Mouse (Mus musculus): ENCODE measurements at regions not wholly inside any gene's neighbourhood (a gene's known extent, or its start where the extent isn't known, plus 50 kb on each side); places are given as distances from the start of the nearest gene placed in this dataset.

DNA sequence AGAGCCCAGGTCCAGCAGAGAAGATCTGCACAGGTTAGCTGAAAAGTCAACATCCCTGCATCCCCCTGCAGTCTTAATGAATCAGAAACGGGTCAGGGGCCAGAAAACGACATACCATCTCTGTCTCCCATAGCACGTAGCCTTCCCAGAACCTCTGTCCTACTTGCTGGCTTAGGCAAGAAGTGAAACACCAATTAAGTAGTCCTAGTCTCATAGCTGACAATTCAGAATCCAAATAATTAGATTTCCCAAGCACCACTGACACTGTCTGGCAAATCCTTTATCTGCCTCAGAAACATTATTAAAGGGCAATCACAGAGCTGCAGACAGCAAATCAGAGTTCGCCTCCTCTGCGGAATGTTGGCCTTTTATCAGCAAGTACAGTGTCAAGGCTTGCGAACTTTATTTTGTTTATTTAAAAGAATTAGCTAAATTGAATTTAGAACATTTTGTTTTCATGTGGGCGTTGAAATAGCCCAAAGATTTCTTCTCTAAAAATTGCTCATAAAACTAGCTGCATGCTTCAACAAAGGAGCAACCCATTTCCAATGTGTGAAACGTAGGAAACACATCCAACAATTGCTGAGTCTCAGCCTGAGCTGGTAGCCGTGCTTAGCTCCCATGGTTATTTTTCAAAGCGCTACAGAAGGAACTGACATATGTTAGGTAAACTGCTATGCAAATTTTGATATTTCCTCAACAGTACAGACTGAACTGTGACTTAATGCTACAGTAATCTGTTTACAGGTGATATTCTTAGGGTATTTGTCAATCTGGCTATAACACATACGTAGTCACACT lies 411.2 kb downstream of the Ipo11 start:
- DNase-seq = no peak

DNA sequence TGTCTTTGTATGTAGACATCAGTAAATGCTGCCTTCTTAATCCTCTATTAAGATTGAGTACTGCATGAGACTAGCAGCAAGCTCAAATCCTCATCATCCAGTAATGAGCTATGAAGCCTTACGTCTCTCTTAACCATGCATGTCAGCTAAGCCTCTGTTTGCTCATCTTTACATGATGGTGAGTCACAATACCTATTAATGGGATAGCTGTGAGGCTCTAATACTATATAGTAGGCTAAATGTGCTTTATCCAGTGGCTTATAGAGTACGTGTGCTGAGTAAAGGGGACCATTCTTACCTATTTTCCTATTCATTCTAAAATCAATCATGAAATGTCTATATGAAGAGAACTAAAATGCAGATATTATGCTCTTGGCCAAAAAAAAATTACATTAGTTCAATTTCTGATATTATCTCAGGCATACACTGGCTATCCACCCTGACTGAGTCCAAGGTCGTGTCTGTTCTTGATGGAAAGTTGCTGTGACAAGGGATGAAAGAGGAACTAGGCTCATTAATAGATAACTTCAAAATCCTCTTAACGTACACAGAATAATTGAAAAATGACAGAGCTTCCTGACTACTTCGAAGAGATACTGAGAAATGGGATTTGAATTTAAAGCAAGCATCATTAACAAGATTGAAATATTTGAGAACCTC lies 422.1 kb downstream of the Ipo11 start:
- DNase-seq = no peak

DNA sequence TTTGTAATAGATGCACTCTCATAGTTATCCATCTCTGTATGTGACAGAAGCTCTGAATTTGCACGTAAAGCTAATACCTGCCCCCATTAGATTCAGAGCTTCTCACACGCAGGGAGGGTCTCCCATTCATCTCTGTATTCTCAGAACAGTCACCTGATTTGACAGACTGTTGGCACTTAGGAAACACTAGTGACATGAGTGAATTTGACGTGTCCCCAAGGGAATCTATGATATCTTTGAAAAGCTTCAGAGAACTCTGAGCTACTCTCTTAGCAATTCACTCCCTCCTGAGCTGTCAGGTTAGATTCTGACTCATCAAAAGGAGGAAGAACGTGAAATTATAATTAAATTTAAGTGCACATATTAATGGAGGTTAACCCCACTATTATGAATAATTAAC lies 423.1 kb downstream of the Ipo11 start:
- DNase-seq = no peak

DNA sequence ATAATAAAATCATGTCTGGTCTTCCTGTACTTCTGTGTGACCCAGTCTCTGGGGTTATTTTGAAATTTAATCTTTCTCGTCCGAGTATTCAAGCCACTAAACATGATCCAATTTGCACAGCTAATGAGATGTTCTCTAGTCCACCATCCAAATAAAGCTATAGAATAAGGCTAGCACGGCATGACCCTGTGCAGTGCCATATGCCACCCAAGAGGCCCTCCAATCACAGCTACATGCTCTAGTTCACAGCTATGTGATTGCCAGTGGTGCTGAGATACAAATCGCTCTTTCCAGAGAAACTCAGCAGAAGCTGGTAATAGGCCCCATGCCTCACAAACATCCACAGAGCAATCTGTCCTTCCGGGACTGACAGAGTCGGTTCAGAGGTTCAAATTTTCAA lies 426.3 kb downstream of the Ipo11 start:
- DNase-seq = no peak

DNA sequence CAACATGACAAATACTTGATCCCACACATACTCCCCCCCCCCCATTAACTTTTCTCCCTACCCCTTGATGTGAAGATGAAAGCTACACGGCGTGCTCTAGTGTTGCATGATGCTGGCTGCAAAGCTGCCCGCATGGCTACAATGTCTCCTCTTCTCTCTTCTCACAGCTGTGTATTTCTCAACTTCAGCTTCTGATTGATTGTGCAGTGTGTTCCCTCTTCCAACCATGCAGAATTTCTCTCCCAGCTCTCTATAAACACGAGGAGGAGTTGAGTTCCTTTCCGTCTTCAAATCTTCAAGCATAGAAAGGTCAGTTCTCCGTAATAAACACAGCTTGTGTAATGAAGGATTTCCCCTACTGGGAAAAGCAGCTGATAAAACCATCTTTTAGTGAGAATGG lies 435.5 kb downstream of the Ipo11 start:
- no peak for DNase-seq

DNA sequence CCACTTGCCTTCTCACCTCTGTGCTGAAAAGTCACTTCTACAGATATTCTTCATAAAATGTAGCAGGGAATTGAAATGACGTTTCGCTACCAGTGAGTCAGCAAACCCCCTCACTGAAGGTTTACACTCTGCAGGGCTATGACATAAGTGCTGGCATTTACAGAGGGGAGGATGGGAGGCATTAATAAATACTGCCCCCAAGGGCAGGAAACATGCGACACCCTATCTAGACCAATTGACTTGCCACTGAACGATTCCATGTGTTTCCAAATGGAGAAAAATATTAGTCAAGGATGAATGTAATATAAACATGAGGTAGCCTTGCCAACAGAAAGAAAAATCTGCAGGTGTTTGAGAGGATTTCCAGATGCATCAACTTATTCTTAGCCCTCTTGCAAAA lies 465.5 kb downstream of the Ipo11 start:
- DNase-seq = no peak

DNA sequence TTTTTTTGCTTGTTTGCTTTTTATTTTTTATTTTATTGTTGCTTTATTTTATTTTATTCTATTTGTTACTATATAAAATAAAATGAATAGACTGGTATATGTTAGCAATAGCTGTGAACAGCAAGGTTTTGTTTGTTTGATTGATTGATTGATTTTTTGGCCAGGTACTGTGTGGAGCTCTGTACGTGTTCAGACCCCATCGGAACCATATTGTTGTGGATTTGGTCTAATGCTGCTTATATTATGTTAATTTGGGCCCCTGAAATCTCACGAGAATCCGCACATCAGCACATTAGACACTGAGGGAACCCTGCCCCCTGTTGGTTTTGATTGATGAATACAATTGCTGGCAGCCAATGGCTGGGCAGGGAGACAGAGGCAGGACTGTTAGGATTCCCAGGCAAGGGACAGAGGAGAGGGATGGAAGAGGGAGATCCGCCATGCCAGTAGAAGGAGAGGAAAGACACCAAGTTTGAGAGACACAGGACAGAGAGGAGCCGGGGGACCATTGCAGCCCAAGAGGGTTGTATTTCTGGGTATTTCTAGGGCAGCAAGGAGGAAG lies 482.3 kb downstream of the Ipo11 start:
- no peak for DNase-seq

DNA sequence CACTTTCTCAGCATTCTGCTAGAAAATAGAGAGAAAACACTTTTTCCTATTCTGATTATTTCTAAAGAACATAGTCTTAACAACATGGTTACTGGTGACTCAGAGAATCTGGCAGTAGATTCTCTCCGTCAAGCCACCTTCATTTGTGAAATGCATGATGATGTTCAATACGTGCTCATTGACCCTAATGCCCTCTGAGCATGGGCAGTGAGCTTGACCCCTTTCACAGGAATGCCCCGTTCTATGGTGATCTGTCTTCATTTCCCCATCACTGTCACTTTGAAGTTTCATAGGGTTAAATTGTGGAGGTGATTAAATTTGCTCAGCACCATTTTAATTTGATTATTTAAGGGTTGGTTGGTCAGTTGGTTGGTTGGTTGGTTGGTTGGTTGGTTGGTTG lies 504.6 kb downstream of the Ipo11 start:
- no peak for DNase-seq

DNA sequence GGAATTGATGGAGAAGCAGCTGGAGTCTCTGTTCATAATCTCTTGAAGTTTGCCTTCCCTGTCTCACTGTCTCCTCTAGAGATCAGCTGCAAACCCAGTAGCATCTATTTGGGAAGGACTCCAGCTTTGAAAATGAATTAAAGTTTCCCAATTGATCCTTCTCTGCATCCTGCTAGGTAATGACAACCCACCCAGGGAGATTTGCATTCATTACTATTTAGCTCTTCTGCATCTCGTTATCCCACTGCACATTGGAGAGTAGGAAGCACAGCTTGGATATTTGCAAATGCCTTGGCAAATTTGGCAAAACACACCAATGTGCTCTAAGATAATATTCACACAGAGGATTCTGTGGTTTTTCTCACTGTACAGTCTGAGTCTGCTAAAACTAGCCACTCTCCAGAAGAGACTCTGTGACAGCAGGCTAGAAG lies 530.1 kb downstream of the Ipo11 start:
- DNase-seq = peak; percentile 12

DNA sequence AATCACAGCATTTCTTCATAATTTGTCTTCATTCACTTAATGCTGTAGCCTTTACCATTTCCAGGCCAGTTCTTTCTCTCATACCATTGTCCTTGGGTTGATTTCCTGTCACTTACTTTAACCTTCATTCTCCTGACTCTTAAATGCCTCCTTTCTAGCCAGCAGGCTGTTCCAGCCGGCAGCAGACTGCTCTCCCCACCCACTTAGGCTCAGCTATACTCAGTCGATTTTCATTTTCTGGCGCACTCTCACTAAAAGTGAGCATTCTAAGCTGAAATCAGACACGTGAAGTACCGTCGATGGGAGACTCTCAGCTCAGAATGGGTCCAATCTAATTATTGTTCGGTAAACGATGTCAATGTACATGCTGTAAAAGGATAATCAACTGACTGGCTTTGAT lies 544.1 kb downstream of the Ipo11 start:
- DNase-seq = no peak

DNA sequence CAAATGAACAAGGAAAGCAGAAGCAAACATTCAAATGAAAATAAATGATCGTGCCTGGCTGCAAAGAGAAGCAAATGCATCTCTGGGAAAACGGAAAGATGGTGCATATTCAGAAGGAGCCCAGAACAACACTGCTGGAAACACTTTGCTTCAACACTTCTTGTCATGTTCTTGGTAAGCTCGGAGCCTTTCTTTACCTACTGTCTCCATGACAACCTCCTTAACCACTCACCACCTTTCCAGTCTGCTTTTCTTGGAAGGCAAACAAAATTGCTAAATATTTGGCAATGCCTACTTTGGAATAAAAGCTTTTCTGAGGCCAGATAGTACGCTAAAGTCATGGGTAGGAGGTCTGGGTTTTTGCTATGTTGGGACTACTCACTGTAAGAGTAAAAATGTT lies 548.1 kb downstream of the Ipo11 start:
- no peak for DNase-seq

DNA sequence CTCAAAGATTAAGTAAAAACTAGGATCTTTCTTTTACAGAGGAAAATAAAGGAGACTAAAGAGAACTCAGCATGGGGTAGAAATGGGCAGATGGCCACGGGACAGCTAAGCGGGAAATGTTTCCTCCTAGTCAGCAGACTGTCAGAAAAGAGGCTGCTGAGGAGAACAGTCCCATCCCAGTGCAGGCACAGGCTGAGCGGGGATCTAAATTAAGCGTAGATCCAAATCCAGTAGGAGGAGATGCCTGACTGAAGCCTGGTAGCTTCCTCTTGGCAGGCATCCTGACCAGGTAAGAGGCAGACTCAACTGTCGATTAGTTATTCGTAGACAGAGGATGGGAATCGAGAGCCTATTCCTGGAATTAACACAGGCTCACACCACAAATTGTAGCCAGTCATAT lies 569.2 kb downstream of the Ipo11 start:
- no peak for DNase-seq

DNA sequence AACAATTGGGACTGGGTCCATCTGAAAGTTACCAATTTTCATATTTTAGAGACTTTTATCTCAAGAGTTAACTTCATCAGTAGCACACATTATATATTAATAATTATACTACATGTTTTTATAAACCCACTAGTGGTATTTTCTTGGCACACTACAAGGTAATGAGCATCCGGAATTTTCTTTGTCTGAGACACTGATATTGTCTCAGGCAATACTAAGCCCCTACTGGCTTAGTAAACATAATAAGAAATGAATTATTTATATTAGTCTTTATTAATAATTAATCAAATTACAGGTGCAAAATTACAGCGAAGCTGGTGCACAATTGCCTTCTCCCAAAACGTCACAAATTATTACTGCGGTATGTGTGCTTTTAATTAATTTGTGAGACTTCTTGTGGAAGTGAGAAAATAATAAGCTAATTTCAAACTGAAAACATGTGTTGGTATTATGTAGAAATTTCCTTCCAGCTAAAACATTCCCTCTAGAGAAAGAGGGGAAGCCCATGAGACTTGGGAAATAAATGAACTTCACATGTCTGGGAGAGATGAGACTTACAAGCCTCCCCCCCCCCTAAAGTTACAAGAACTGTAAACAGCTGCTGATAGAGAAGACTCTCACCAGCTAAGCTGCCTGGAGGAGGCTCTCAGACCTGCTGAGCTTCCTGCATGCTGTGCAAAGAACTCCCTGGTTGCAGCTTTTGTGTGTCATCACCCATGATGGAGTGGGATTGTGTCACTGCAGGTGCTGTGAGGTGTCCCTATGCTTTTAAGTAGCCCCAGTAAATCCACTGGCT lies 583.9 kb downstream of the Ipo11 start:
- no peak for DNase-seq

DNA sequence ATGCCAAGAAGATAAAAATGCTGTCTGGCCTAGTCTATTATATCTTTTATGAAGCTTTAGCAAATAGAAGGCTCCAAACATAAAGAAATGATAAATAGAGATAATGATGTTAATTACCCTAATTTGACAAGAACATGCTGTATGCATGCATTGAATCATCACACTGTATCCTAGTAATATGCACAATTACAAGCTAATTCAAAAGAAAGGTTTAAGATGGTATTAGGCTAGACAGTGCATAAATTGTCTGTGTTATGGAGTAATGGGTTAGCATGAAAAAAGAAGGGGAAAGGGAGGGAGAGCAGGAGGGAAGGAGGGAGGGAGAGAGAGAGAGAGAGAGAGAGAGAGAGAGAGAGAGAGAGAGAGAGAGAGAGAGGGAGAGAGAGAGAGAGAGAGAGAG lies 604.7 kb downstream of the Ipo11 start:
- no peak for DNase-seq

DNA sequence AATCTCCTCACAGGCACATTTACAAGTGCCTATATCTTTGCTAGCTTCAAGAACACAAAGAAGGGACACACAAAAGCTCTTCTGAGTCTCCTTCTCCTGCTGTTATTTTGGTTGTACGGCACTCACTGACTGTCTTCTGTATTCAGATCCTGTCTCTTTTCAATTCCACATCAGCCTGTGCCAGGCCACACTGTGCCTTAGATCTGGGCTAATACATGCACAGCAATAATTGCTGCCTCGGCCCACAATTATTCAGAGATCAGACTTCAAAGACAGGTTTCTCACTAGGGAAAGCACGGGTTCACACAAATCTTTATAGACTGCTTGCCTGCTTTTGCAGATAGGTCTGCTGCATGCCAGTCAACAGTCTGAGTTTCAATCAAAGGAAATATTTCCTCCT lies 617.8 kb downstream of the Ipo11 start:
- no peak for DNase-seq

DNA sequence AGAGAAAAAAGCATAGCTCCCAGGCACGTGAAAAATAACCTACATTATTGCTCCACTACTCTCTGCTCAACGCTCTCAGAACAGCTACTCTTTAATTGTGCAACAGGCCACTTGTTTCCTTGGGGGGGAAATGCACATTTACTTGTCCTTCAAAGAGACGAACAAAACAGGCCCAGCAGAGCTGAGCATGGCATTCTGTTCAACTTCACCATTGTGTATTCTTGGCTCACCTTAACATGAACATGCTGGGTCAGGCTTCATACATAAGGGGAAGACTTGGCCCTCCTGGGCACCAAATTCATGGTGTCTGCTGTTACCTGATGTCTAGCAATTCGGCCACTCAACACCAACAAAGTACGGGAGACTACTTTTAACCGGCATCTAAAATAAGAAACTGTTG lies 618.3 kb downstream of the Ipo11 start:
- no peak for DNase-seq

DNA sequence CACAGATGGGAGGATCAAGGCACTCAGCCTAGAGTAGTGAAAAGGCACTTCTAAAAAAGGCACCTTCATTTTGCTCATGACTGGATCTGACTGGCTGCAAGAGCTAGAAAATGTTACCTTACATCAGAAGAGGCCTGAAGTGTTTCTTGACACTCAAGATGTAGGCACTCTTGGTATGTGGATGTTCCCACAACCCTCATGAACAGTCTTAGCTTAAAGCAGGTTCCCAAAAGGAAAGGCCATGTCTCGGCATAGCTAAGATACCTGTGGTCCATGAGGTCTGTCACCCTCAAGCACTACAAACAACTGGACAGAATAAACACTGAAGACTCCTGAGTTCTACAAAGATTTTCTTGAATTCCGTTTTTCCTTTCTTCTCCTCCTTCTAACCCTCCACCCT lies 619.5 kb downstream of the Ipo11 start:
- DNase-seq = no peak

DNA sequence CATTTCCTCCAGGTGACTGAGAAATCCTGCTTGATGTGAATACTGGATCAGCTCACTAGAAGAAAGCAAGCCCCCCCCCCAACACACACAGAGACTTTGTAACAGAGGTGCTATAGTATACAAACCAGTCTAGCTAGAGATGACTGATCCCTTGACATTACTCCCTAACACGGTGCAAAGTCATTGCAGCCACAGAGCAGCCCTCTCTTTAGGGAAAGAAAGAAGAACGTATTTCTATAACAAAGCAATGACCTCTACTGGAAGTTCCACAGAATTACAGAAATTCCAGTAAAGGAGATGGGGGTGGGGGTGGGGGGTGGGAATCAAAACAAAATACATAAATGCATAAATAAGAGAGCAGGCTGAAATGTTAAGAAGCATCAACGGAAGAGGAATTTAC lies 655.6 kb downstream of the Ipo11 start:
- no peak for DNase-seq

DNA sequence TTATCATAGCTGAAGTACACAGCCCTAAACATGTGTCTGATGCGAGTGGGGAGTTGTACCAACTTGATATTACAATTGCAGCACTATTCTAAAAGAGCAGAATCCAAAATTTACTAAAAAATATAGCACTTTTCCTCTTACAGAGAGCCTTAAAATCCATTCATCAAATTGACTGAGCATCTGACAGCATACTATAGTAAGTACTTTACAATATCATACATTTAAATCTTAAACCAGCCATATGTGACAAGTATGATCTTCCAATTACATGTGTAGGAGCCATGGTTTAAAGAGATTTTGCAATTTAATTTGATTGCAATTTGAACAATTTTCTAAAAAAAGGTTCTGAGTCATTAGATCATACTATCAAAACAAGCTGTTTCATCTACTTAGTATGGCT lies 676.9 kb downstream of the Ipo11 start:
- DNase-seq = no peak
